Mouse (Mus musculus) ES-Bruce4 (cell line): Measurements from ENCODE around the gene Dync1i1. TPM values are rescaled to one million over a fixed set of nuclear protein-coding genes. Genes with fewer than 3 reads are reported as not detected.

Experiments used
- H3K27ac ChIP-seq: 2 replicates; pipeline ENCODE4 v1.5.1; 2012; ENCODE audit warnings: low read length, inconsistent platforms; ENCODE audit not compliant: insufficient read depth
- H3K27me3 ChIP-seq: 2 replicates; pipeline ENCODE4 v1.6.1; 2012; ENCODE audit warnings: mild to moderate bottlenecking, low read length, inconsistent platforms; ENCODE audit not compliant: control insufficient read depth, poor library complexity, insufficient read depth, severe bottlenecking
- H3K36me3 ChIP-seq: 2 replicates; pipeline ENCODE4 v1.6.1; 2012; ENCODE audit warnings: inconsistent platforms, mild to moderate bottlenecking, low read length, moderate library complexity; ENCODE audit not compliant: control insufficient read depth, poor library complexity, insufficient read depth, severe bottlenecking
- H3K4me1 ChIP-seq: one replicate; pipeline ENCODE4 v1.8.1; 2011; ENCODE audit warnings: low read length; ENCODE audit not compliant: control insufficient read depth, insufficient read depth
- H3K4me3 ChIP-seq: 2 replicates; pipeline ENCODE4 v1.5.1; 2011; ENCODE audit warnings: low read depth, mild to moderate bottlenecking, low read length
- H3K9ac ChIP-seq: 2 replicates; pipeline ENCODE4 v1.6.1; 2012; ENCODE audit warnings: low read depth, mild to moderate bottlenecking, inconsistent platforms; ENCODE audit not compliant: poor library complexity, severe bottlenecking
- H3K9me3 ChIP-seq: replicated peaks from 2 replicates; pipeline ENCODE4 v1.6.1; 2012; ENCODE audit warnings: mild to moderate bottlenecking, low read length, inconsistent platforms; ENCODE audit not compliant: control insufficient read depth, poor library complexity, insufficient read depth, severe bottlenecking
- CTCF ChIP-seq: IDR thresholded peaks from one replicate; pipeline ENCODE4 v1.8.1; 2011; ENCODE audit warnings: low read depth, low read length
- EP300 ChIP-seq: IDR thresholded peaks from 2 replicates; pipeline ENCODE4 v1.6.1; 2011; ENCODE audit warnings: low read depth, low read length; ENCODE audit not compliant: insufficient read depth
- POLR2A ChIP-seq: IDR thresholded peaks from one replicate; pipeline ENCODE4 v1.8.1; 2011; ENCODE audit warnings: low read length; ENCODE audit not compliant: insufficient read depth
- polyA plus RNA-seq: library from polyadenylated mRNA; stranded (reverse); fragments of >200 nt; gene quantifications from 2 replicates; pipeline ENCODE4 v1.2.4, GENCODE M21; 2011; ENCODE audit warnings: low read depth; ENCODE audit not compliant: missing spikeins, insufficient read depth, insufficient read length

Dync1i1 gene
- polyA plus RNA-seq, 1 experiment = 0.25 TPM

DNA sequence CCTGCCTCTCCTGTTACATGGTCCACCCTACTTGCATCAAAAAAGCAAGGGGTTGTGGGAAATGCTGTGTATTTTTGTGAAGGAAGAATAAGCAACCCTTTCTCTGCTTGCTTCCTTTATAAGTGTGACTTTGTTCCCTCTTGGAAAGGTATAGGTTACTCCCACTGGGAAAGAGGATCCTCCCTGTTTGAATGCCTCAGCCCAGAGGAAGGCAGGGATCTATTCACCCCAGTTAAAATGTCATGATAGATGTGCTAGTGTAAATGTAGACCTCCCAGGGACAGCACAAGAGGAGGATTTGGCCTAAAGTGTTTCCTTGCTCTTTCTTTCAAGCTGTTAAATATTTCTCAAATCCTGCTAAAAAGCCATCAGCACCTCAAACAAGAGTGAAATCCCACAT, 9.0 kb downstream of the Dync1i1 start:
- Histone ChIP-seq H3K9ac (no peak overlapping the region), H3K27me3 (no peaks in the 10 kb centered on the region)
- TF ChIP-seq POLR2A = no peak
- no peak for TF ChIP-seq CTCF
- TF ChIP-seq EP300 = no peak

DNA sequence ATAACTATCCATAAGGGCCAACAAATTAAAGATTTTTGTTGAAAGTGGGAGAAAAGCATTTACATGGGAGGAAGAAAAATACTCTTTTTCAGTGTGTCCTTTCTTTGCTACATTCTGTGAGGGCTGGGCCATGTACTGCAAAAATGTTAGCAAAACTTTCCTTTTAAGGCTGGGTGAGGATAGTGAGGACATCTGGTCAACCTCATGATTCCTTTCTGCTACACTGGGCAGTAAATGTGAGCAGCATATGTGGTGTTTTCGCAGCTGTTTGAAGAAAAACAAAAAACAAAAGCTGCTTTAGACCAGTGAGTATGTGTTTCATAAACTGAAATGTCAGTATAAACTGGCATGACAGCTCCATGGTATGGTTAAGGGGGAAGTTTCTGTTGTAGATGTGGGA, 9.4 kb downstream of the Dync1i1 start:
- TF ChIP-seq CTCF (no peak), EP300 (no peak), POLR2A (no peak)
- H3K27me3 ChIP-seq = no peaks in the 10 kb centered on the region
- no peaks in the 10 kb centered on the region for H3K36me3 ChIP-seq
- H3K9ac ChIP-seq = no peak overlapping the region
- no peaks in the 10 kb centered on the region for H3K9me3 ChIP-seq
- no peaks in the 10 kb centered on the region for H3K4me1 ChIP-seq
- H3K27ac ChIP-seq = no peak overlapping the region
- H3K4me3 ChIP-seq = no peak overlapping the region

More for the DNA sequence above, 9.0 kb downstream of the Dync1i1 start:
- Histone ChIP-seq H3K4me1 (no peaks in the 10 kb centered on the region), H3K9me3 (no peaks in the 10 kb centered on the region), H3K27ac (no peak overlapping the region), H3K36me3 (no peaks in the 10 kb centered on the region), H3K4me3 (no peak overlapping the region)

DNA sequence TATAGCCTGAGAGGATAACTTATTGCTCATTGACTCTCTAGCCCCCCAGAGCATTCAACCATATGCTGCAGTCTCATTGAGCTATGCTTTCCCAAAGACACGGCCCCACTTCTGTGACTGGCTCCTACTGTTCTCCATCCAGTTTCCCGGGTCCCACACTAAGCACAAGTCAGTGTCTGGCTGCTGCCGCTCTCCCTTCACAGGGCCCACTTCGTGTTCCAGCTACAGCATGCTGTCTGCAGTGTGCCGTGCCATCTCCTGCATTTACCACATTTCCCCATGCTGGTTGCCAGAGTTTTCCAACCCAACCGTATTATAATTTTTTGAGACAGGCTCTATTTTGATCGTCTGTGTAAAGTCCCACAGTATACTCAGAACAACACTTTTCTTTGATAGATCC, 14.3 kb downstream of the Dync1i1 start:
- no peaks in the 10 kb centered on the region for H3K4me1 ChIP-seq
- no peak overlapping the region for H3K27ac ChIP-seq
- H3K27me3 ChIP-seq = no peaks in the 10 kb centered on the region
- H3K9ac ChIP-seq = no peak overlapping the region
- TF ChIP-seq EP300 (no peak), POLR2A (no peak), CTCF (no peak)
- no peaks in the 10 kb centered on the region for H3K36me3 ChIP-seq
- H3K4me3 ChIP-seq = no peak overlapping the region
- H3K9me3 ChIP-seq = no peaks in the 10 kb centered on the region

DNA sequence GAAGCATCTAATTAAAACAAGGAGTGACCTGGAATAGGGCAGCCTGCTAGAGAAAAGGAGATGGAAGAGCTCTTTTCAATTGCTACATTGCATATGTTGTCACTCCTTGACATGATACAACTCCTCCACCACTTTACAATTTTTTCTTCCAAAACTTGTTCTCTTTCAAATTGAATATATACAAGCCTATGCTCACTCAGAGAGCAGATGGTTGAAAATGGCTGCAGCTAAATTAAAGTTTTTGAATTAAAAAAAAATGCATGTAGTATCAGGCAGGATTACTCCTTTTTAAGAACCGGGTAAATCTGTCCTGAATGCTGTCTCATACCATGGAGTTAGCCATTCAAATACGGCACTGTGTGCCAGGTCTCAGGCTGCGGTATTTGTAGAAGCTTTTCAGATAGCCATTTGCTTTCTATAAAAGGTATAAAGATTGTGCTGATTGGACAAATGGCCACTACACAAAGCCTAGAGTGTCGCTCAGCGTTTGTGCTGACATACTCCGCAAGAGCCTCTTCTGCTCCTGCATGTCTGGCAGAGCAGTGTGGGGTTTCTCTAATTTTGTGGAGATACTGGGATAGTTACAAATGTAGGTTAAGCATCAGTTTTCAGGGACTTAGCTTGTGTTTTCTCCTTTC, 16.1 kb downstream of the Dync1i1 start:
- no peak overlapping the region for H3K4me3 ChIP-seq
- no peak for TF ChIP-seq POLR2A
- no peak for TF ChIP-seq CTCF
- no peak for TF ChIP-seq EP300
- H3K4me1 ChIP-seq = no peaks in the 10 kb centered on the region

DNA sequence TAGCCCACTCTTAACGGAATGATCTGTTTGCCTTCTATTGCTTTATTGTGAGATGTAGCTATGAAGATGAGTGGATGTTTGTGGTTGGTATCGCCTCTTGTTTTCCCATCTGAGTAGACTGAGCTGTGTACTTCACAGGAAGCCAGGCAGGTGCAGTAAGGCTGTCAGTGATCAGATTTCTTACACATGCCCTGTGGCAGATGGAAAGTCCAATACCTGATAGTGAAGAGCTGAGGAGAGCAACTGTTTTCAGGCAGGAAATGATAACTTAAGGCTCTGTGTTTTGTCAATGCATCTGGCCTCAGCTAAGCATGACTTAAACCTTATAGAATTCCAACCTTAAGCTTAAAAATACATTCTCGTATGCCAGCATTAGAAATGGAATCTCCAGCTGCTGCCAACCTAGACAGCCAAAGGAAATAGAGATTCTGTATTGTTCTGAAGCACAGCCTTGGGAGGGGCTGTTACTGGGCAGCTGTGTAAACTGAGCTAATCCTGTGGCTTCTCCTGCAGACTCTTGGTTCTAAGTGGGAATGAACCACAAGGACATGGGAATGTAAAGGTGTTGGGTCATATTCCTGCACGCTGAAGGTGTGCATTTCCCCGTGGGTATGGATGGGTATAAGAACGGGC, 24.8 kb downstream of the Dync1i1 start:
- Histone ChIP-seq H3K9me3 (no peaks in the 10 kb centered on the region; the same call in 1 of the 2 replicates), H3K4me3 (no peak overlapping the region), H3K36me3 (no peaks in the 10 kb centered on the region), H3K4me1 (no peaks in the 10 kb centered on the region), H3K9ac (no peak overlapping the region), H3K27me3 (no peaks in the 10 kb centered on the region), H3K27ac (no peak overlapping the region)
- no peak for TF ChIP-seq POLR2A
- TF ChIP-seq EP300 = no peak
- TF ChIP-seq CTCF = no peak

More for the DNA sequence above, 16.1 kb downstream of the Dync1i1 start:
- Histone ChIP-seq H3K27ac (no peak overlapping the region), H3K9me3 (no peaks in the 10 kb centered on the region), H3K27me3 (no peaks in the 10 kb centered on the region), H3K9ac (no peak overlapping the region), H3K36me3 (no peaks in the 10 kb centered on the region)

DNA sequence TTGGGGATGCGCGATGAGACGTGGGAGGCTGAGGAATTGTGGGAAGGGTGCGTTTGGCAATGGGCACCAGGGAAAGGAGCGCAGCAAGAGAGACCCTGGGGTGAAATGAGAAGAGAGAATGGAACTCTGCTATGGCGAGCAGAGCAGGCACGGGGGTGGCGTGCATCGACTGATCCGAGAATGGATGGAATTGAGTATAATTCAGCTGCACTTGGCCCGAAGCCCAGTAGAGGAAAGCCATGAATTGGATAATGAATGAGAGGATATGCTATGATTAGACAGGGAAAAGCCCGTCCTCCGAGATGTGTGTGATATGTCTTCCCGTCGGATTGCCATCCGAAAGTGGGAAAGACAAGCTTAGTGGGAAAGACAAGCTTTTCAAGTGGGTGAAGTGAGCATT, 26.7 kb downstream of the Dync1i1 start:
- H3K4me1 ChIP-seq = peaks cover 1% of the 10 kb centered on the region
- no peak overlapping the region for H3K4me3 ChIP-seq
- no peaks in the 10 kb centered on the region; the same call in 1 of the 2 replicates for H3K9me3 ChIP-seq
- H3K36me3 ChIP-seq = no peaks in the 10 kb centered on the region
- H3K27me3 ChIP-seq = no peaks in the 10 kb centered on the region
- H3K9ac ChIP-seq = no peak overlapping the region
- no peak for TF ChIP-seq POLR2A
- no peak for TF ChIP-seq EP300
- TF ChIP-seq CTCF = no peak
- no peak overlapping the region for H3K27ac ChIP-seq
